Mouse (Mus musculus) bone marrow macrophage, adult 2 months (primary cell): ENCODE measurements around the gene Akp3.

Experiments
- CTCF ChIP-seq: IDR thresholded peaks from 2 replicates; pipeline ENCODE4 v1.5.1; 2012; ENCODE audit warnings: low read depth, mild to moderate bottlenecking, low read length, moderate library complexity
- POLR2A ChIP-seq: IDR thresholded peaks from 2 replicates; pipeline ENCODE4 v1.6.1; 2012; ENCODE audit warnings: mild to moderate bottlenecking, low read depth, low read length, borderline replicate concordance

GRCm38 (mm10) chr1:87171312-87171711 is 46.5 kb downstream of the Akp3 start:
- TF ChIP-seq CTCF (no peak), POLR2A (no peak)
